Mouse (Mus musculus): ENCODE measurements at regions not wholly inside any gene's neighbourhood (a gene's known extent, or its start where the extent isn't known, plus 50 kb on each side); places are given as distances from the start of the nearest gene placed in this dataset.
A peak's percentile ranks its signal among the peaks of the same experiment; 100 is the strongest.

DNA sequence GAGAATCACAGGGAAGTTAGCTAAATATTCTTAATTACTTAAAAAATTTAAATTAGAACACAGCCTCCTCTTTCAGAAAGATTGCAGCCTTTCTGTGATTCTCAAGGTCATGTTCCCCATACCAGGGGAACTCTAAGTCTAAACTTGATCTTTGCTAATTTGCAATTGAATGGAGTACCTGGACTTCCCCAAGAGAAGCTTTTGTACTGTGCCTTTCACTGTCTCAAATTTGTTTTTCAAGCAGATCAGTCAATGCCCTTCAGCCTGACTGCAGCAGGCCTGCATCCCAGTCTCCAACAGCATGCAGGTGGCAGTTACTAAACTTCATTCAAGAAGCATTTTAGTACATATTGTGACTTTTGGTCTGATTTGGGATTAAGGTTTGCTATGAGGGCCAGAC lies 611.8 kb downstream of the Snca start:
- Histone ChIP-seq H3K4me1 (ENCODE audit: control insufficient read depth, insufficient read depth, low read length) (no peaks in the 10 kb centered on the region), H3K4me3 (ENCODE audit: insufficient read depth, low read depth, low read length) (no peak overlapping the region), H3K9ac (ENCODE audit: low read depth, low read length) (no peak overlapping the region), H3K27ac (replicated peaks; ENCODE audit: insufficient read depth, low read depth, low read length) (no peak overlapping the region), H3K79me2 (ENCODE audit: control insufficient read depth, insufficient read depth, low read length) (no peaks in the 10 kb centered on the region), H3K27me3 (ENCODE audit: control insufficient read depth, insufficient read depth, low read length) (no peaks in the 10 kb centered on the region), H3K36me3 (ENCODE audit: control insufficient read depth, insufficient read depth, low read length) (no peaks in the 10 kb centered on the region)
- TF ChIP-seq CTCF (IDR thresholded peaks at IDR 0.05; ENCODE audit: low read depth, low read length) (no peak), POLR2A (IDR thresholded peaks at IDR 0.05; ENCODE audit: extremely low read depth, insufficient read depth, low read length) (no peak)
- no peak for DNase-seq (ENCODE audit: extremely low read depth, low read depth, low spot score)

DNA sequence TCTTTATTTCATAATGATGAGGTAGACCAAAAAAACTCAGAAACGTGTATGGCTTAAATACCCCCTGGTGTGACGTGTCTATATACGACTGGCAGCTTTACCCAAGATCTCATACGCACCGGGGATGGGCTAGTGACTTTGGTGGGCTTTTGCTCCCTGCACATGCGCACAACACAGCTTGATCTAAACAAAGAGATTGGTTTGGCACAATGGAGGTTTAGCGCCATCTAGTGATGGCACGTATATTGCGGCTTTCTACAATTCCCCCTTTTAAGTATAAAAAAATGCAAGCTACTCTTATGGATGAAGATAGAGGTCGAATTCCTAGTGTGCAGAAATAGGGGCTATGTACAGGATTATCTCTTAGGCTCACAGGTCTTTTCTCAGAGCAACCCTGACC lies 628.1 kb downstream of the Snca start:
- Histone ChIP-seq H3K27ac (replicated peaks; ENCODE audit: insufficient read depth, low read depth, low read length) (no peak overlapping the region), H3K9ac (ENCODE audit: low read depth, low read length) (no peak overlapping the region), H3K79me2 (ENCODE audit: control insufficient read depth, insufficient read depth, low read length) (no peaks in the 10 kb centered on the region), H3K4me3 (ENCODE audit: insufficient read depth, low read depth, low read length) (no peak overlapping the region), H3K36me3 (ENCODE audit: control insufficient read depth, insufficient read depth, low read length) (no peaks in the 10 kb centered on the region), H3K27me3 (ENCODE audit: control insufficient read depth, insufficient read depth, low read length) (no peaks in the 10 kb centered on the region), H3K4me1 (ENCODE audit: control insufficient read depth, insufficient read depth, low read length) (no peaks in the 10 kb centered on the region)
- WGBS = 67% methylated on average over 10 of the region's 10 CpGs
- TF ChIP-seq POLR2A (IDR thresholded peaks at IDR 0.05; ENCODE audit: extremely low read depth, insufficient read depth, low read length) = no peak
- TF ChIP-seq CTCF (IDR thresholded peaks at IDR 0.05; ENCODE audit: low read depth, low read length) = peak; percentile 51
- DNase-seq (ENCODE audit: extremely low read depth, low read depth, low spot score) = peak; percentile 34

All from liver, adult 2 months (tissue).